Mouse (Mus musculus) embryonic fibroblast, embryonic 13.5 days (primary cell): ENCODE measurements around the gene Mettl26. TPM values are rescaled to one million over a fixed set of nuclear protein-coding genes. Genes with fewer than 3 reads are reported as not detected.

Experiments
- H3K27ac ChIP-seq: 2 replicates; pipeline ENCODE4 v1.5.1; 2012; ENCODE audit warnings: low read length, control low read depth, inconsistent platforms; ENCODE audit not compliant: insufficient read depth
- H3K4me1 ChIP-seq: 2 replicates; pipeline ENCODE4 v1.6.1; 2011; ENCODE audit warnings: low read length; ENCODE audit not compliant: control insufficient read depth, insufficient read depth
- H3K4me3 ChIP-seq: 2 replicates; pipeline ENCODE4 v1.5.1; 2011; ENCODE audit warnings: mild to moderate bottlenecking, control low read depth, low read length; ENCODE audit not compliant: insufficient read depth
- CTCF ChIP-seq: IDR thresholded peaks from 2 replicates; pipeline ENCODE4 v1.5.1; 2011; ENCODE audit warnings: mild to moderate bottlenecking, control low read depth, low read length, moderate library complexity, borderline replicate concordance; ENCODE audit not compliant: insufficient read depth
- POLR2A ChIP-seq: IDR thresholded peaks from 2 replicates; pipeline ENCODE4 v1.6.1; 2011; ENCODE audit warnings: low read depth, mild to moderate bottlenecking, control low read depth, low read length, moderate library complexity
- polyA plus RNA-seq: library from polyadenylated mRNA; stranded (reverse); fragments of >200 nt; gene quantifications from 2 replicates; pipeline ENCODE4 v1.2.4, GENCODE M21; 2011; ENCODE audit warnings: low read depth; ENCODE audit not compliant: missing spikeins, insufficient read length

The Mettl26 gene
- polyA plus RNA-seq, 1 experiment = 14.4 TPM

DNA sequence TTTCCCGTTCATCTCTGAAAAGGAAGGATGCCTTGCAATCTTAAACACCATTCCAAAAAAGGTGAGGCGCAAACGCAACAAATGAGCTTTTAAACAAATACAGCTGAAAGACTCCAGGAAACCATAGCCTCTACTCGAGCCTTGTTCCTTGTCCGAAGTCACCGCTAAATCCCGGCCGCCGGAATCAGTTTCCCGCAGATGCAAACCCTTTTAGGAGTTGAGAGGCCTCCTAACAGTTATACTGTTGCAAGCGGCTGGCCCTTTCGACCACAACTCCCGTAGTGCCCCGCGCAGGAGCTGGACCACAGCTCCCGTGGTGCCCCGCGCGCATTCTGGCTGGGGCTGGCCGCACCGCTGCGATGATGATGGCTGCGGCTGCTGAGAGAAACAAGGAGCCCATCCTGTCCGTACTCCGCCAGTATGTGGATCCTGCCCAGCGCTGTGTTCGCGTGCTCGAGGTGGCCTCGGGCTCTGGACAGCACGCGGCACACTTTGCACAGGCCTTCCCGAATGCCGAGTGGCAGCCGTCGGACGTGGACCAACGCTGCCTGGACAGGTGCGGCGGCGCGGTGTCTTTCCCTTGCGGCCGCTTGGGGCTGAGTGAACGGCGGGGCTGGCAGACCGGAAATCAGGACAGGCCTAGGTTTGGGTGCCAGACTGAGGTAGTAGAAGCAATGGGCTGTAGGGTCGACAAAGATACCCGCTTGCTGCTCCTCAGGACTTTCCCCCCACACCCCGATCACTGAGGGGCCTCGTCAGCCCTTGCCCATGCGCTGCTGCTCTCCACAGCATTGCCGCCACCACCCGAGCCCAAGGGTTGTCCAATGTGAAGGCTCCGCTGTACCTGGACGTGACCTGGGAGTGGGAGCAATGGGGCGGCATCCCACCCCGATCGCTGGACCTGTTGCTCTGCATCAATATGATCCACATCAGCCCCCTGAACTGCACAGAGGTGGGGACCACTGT is 580 bp downstream of the Mettl26 start:
- TF ChIP-seq CTCF = no peak
- peak; percentile 90 for TF ChIP-seq POLR2A
- 0 out of 2 replicates have a peak, but pooled peaks cover 3% of the 10 kb centered on the region for H3K4me1 ChIP-seq
- peak overlapping the region; percentile 76 for H3K27ac ChIP-seq
- H3K4me3 ChIP-seq = peak overlapping the region; percentile 60

DNA sequence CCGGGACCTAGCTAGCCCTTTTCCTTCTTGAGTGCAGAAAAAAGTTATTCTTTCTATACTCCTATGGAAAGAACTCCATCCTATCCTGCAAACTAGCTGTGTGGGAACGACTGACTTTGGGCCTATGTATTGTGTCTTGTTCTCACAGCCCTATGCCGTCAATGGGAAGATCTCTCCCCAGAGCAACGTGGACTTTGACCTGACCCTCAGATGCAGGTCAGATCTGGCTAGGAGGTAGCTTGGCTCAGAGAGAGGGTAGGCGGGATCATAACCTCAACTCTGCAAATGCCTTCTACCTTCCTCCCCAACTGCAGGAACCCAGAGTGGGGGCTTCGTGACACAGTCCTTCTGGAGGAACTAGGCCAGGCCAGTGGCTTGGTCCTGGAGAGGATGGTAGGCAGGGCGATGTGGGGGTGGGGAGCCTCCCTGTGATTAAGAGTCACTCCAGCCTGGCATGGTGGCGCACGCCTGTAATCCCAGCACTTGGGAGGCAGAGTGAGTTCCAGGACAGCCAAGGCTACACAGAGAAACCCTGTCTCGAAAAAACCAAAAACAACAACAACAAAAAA is 1.6 kb downstream of the Mettl26 start:
- Histone ChIP-seq H3K27ac (no peak overlapping the region), H3K4me3 (peak overlapping the region; percentile 60), H3K4me1 (0 out of 2 replicates have a peak, but pooled peaks cover 3% of the 10 kb centered on the region)
- TF ChIP-seq POLR2A (no peak), CTCF (no peak)

DNA sequence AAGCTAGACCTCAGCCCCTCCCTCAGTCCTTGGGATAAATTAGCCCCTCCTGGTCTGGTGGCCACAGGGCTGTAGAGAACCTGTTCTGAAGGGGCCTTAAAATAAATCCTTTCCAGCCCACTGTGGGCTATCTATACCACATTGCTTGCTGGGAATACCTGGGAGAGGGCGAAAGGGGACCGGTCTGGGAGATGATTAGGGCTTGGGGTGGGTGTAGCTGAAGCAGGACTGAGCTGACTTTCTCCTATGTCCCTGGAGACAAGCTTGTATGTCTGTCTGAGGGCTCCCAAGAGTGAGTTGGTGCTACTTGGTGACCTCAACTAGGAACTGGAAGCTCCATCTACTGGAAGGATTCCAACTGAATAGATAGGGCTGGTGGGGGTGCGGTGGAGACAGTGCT is 2.2 kb downstream of the Mettl26 start:
- Histone ChIP-seq H3K4me1 (0 out of 2 replicates have a peak, but pooled peaks cover 3% of the 10 kb centered on the region), H3K4me3 (no peak overlapping the region), H3K27ac (no peak overlapping the region)
- TF ChIP-seq CTCF = no peak
- no peak for TF ChIP-seq POLR2A

DNA sequence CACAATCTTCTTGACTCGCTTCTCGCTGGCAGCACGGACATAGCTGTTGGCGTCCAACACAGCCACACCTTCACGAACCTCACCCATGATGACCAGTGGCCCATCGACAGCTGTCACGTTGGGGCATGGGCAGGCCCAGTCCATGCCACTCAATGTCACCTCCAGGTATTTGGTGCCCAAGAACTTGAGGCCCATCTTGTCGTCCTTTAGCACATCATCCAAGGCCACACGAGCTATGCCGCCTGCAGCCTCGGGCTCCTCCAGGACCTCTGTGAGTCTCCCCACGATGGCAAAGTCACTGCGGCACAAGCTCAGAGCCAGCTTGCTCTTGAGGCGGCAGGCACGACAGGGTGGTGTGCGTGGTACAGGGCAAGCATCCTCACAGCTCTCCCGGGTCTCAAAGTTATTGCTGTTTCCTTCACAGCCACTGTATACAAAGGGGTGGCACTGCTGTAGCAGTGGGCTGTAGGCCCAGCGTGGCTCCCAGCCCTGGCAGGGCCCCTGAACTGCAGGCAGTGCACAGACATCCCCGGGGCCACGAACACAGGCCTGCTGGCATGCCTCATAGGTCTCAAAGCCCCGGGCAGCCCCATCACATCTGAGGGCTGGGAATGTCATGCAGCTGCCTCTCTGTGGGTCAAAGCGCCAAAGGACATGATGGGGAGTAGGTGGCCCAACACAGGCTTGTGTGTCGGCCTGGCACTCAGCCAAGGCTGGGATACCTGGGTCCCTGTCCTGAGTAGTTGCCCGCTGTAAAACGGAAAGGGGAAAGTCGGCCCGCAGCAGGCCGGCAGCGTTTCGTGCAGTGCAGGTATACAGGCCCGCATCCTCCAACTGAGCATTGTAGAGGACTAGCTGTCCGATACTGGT is 3.1 kb downstream of the Mettl26 start:
- Histone ChIP-seq H3K4me3 (no peak overlapping the region), H3K4me1 (0 out of 2 replicates have a peak, but pooled peaks cover 3% of the 10 kb centered on the region), H3K27ac (no peak overlapping the region)
- TF ChIP-seq CTCF (no peak), POLR2A (no peak)

DNA sequence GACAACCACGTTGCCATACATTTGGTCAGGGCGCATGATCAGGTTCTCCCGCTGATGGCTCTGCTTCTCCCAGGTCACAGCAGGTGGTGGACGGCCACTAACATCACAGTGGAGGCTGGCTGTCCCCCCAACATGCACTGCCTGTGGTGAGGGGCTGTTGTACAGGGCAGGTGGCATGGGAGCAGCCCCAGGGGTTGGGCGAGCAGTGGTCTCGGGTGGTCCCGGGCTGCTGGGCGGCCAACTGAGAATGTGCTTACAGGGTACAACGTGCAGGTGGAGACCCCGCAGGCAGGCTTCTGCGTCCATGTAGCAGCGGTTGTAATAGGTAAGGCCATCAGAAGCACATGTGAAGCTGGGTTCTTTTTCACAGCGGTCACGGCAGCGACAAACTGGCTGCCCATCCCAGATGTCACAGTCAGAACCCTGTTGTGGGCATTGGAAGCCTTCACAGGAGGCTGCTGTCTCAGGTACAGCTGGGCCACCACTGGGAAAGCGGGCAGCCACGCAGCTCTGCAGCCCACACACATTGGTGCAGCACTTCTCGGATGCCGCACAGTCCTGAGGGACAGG is 3.8 kb downstream of the Mettl26 start:
- no peak overlapping the region for H3K27ac ChIP-seq
- TF ChIP-seq CTCF (no peak), POLR2A (no peak)
- no peak overlapping the region for H3K4me3 ChIP-seq
- H3K4me1 ChIP-seq = 0 out of 2 replicates have a peak, but pooled peaks cover 3% of the 10 kb centered on the region

DNA sequence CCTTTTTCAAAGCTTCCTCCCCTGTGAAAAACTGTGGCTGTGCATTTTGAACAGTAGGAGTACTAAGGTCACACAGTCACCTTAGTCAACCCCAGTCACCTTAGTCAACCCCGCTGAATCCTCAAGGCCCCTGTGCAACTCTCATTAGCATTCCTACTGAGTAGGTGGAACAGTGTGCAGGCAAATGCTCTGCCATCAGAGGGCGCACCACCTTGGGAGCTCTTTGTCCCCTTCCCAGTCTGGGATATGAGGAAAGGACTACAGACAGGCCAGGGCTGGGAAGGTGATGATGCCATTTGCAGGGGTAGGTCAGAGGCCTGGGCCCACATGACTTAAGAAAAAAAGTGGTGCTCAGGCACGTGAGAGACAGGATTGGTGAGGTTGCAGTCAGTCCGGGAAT is 4.4 kb downstream of the Mettl26 start:
- no peak overlapping the region for H3K4me3 ChIP-seq
- H3K4me1 ChIP-seq = no peaks in the 10 kb centered on the region
- TF ChIP-seq POLR2A = no peak
- peak; percentile 40; the same call in 1 of the 2 replicates for TF ChIP-seq CTCF
- H3K27ac ChIP-seq = no peak overlapping the region

DNA sequence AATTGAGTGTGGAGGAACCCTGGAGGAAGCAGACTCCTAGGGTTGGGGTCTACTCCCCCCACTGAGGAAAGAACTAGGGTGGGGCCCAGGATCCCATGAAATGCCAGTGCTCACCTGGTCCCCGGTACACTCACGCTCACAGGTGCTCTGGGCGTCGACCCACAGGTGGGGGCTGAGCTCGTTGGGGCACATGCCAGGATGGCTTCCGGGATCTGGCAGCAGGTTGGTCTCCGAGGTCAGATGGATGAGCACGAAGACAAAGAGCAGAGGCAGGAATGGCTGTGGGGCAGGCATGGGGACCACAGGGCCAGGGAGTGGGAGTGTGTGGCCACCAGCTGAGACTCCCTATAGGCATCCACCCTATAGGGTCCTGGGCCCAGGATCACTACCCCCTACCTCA is 4.9 kb downstream of the Mettl26 start:
- Histone ChIP-seq H3K4me3 (no peak overlapping the region), H3K27ac (no peak overlapping the region), H3K4me1 (no peaks in the 10 kb centered on the region)
- TF ChIP-seq POLR2A (no peak), CTCF (no peak)

DNA sequence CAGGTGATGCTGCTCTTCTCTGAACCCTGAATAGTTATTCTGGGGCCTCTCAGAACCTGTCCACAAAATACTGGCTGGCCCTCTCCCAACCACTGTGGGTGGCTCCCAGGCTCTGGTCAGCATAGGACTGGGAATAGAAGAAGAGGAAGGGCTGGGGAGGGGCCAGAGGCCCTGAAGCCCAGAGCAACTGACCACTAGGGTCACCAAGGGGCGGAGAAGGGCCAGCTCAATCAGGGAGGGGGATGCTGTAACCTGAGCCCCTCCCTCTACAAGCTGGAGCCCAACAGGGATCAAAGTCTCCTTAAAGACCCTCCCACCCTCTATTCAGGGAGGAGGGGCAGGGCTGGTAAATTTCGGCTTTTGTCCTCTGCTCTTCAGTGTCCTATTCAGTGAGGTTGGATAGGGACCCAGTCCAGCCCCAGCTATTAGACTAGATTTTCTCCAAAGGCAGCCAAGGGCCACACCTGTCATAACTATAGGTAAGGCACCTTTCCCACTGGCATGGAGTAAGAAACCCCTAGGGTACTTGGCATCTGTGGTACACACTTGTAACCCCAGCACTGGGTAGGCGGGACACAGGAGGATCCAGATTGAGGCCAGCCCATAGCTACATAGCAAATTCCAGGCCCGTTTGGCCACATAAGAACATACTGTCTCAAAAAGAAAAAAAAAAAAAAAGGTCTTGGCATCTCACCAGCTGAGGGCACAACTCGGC is 5.5 kb downstream of the Mettl26 start, which contains the start of gene Wfikkn1:
Gene Wfikkn1 (minus strand): TSS at position 663 of the 715 bp plus-strand sequence.
- H3K4me1 ChIP-seq = no peaks in the 10 kb centered on the region
- H3K27ac ChIP-seq = no peak within 1 kb of the TSS
- TF ChIP-seq POLR2A (no peak), CTCF (no peak)
- no peak within 1 kb of the TSS for H3K4me3 ChIP-seq
